Mouse (Mus musculus): ENCODE results near the gene Adamts5. TPM values are rescaled to one million over a fixed set of nuclear protein-coding genes. Genes with fewer than 3 reads are reported as not detected.

Gene Adamts5
- polyA plus RNA-seq, 1 experiment from 2014 or later: 1.6 TPM

DNA sequence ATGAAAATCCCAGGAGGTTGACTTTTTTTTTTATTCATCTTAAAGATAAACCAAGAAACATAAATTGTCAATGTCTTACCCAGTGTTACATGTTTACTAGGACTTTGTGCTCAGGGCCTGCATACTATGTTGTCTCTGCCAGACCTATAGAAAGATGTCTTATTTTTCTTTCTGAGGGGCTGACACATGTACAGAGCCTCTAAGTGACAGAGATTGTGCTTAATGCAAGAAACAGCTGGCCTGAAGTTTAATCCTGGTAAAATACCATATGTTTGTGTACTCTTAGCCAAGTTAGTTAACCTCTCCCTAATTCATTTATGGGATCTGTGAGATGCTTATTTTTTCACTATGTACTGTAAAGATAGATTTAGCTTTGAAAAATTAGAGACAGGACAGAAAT is 30.4 kb downstream of the Adamts5 start:
- H3K4me1 ChIP-seq (ENCODE audit: control insufficient read depth, insufficient read depth, low read length): no peaks in the 10 kb centered on the region
- DNase-seq: no peak
- no peaks in the 10 kb centered on the region for H3K36me3 ChIP-seq (ENCODE audit: control insufficient read depth, insufficient read depth, low read length)
- H3K27me3 ChIP-seq (ENCODE audit: control insufficient read depth, insufficient read depth, low read length): no peaks in the 10 kb centered on the region
- H3K9ac ChIP-seq (replicated peaks; ENCODE audit: low read length): no peak overlapping the region
- no peak overlapping the region for H3K4me2 ChIP-seq (ENCODE audit: low read length)
- no peaks in the 10 kb centered on the region for H3K9me3 ChIP-seq (ENCODE audit: control insufficient read depth, low read length)
- H3K27ac ChIP-seq (replicated peaks; ENCODE audit: low read depth, low read length): no peak overlapping the region
- ATAC-seq (ENCODE audit: low FRiP score, low TSS enrichment): no peak
- no peak overlapping the region for H3K4me3 ChIP-seq (replicated peaks; ENCODE audit: low read depth, low read length)

DNA sequence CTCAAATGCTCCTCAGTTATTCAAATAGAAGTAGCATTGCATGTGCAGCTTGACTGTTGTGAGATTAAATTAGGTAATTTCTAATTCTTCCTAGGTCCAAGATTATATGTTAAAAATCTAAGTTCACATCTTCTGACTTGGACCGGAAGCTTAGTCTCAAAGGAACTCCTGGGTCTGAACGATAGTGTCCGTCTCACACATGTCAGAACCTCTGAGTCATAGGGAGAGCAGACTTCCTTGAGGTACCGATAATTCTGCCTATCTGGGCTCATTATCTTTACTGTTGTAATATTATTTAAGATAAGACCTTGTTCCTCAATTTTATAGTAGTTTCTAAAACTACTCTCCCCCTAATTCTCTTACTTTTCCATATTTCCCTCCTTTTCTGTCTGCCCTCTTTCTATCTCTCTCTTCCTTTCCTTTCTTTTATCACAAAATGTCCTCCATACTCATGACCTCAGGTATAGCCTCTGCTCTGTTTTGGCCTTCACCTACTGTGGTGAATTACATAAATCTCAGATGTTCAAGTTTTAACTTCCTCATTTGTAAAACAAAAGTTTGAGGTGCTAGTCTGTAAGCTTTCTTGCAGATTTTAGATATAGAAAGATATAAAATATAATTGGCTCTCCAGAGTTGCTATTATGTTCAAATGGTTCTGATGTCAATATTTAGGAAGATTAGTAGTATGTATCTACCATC is 36.8 kb downstream of the Adamts5 start:
- H3K27me3 ChIP-seq (ENCODE audit: control insufficient read depth, insufficient read depth, low read length): no peaks in the 10 kb centered on the region
- ATAC-seq (ENCODE audit: low FRiP score, low TSS enrichment) (no peak), DNase-seq (no peak)
- H3K36me3 ChIP-seq (ENCODE audit: control insufficient read depth, insufficient read depth, low read length): no peaks in the 10 kb centered on the region
- H3K9me3 ChIP-seq (ENCODE audit: control insufficient read depth, low read length): no peaks in the 10 kb centered on the region
- H3K4me1 ChIP-seq (ENCODE audit: control insufficient read depth, insufficient read depth, low read length): no peaks in the 10 kb centered on the region
- no peak overlapping the region for H3K4me2 ChIP-seq (ENCODE audit: low read length)
- H3K4me3 ChIP-seq (replicated peaks; ENCODE audit: low read depth, low read length): no peak overlapping the region
- no peak overlapping the region for H3K9ac ChIP-seq (replicated peaks; ENCODE audit: low read length)
- 98% methylated on average over 4 of the region's 4 CpGs for WGBS
- H3K27ac ChIP-seq (replicated peaks; ENCODE audit: low read depth, low read length): no peak overlapping the region

DNA sequence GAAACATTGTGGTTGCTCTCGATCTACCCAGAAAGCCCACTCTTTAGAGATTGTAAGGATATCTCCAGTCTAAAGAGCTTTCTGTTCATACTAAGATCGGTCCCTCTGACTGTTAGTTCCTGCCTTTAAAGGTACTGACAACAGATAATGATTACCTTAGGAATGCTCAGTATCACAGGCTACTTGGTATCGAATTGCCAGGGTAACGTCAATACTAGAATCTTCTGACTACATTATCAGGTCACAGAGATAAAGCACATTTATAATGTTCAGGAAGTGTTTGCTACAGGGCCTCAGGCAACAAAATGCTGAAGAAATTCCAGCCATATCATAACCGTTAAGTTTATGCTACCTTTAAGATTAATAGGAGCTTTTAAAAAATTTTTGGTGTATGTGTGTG is 47.1 kb downstream of the Adamts5 start:
- DNase-seq: no peak
- no peak overlapping the region for H3K4me2 ChIP-seq (ENCODE audit: low read length)
- no peaks in the 10 kb centered on the region for H3K9me3 ChIP-seq (ENCODE audit: control insufficient read depth, low read length)
- H3K27ac ChIP-seq (replicated peaks; ENCODE audit: low read depth, low read length): no peak overlapping the region
- WGBS: 95% methylated on average over 5 of the region's 5 CpGs
- ATAC-seq (ENCODE audit: low FRiP score, low TSS enrichment): no peak
- no peaks in the 10 kb centered on the region for H3K27me3 ChIP-seq (ENCODE audit: control insufficient read depth, insufficient read depth, low read length)
- H3K9ac ChIP-seq (replicated peaks; ENCODE audit: low read length): no peak overlapping the region
- no peaks in the 10 kb centered on the region for H3K36me3 ChIP-seq (ENCODE audit: control insufficient read depth, insufficient read depth, low read length)
- no peak overlapping the region for H3K4me3 ChIP-seq (replicated peaks; ENCODE audit: low read depth, low read length)
- H3K4me1 ChIP-seq (ENCODE audit: control insufficient read depth, insufficient read depth, low read length): no peaks in the 10 kb centered on the region

DNA sequence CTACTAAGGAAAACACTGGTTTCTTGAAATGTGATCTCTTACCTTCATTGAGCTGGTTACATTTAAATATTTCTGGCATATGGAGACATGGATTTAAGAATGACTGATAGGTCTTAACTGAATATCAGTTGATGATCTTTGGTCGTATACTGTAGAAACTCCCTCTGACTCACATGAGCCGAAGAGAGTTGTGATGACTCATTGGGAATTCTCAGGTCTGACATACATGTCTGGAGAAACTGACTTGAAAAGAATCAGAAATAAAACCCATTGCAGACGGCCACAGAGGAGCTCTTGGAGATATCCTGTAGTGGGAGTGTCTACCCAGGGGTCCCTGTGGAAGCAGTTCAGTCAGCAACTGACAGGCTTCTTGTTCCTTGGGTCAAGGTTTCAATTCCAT is 74.6 kb downstream of the Adamts5 start:
- no peaks in the 10 kb centered on the region for H3K9me3 ChIP-seq (ENCODE audit: control insufficient read depth, low read length)
- H3K9ac ChIP-seq (replicated peaks; ENCODE audit: low read length): no peak overlapping the region
- H3K4me3 ChIP-seq (replicated peaks; ENCODE audit: low read depth, low read length): no peak overlapping the region
- DNase-seq (no peak), ATAC-seq (ENCODE audit: low FRiP score, low TSS enrichment) (no peak)
- H3K36me3 ChIP-seq (ENCODE audit: control insufficient read depth, insufficient read depth, low read length): no peaks in the 10 kb centered on the region
- no peaks in the 10 kb centered on the region for H3K4me1 ChIP-seq (ENCODE audit: control insufficient read depth, insufficient read depth, low read length)
- H3K27ac ChIP-seq (replicated peaks; ENCODE audit: low read depth, low read length): no peak overlapping the region
- H3K27me3 ChIP-seq (ENCODE audit: control insufficient read depth, insufficient read depth, low read length): no peaks in the 10 kb centered on the region
- H3K4me2 ChIP-seq (ENCODE audit: low read length): no peak overlapping the region
- 79% methylated on average over 3 of the region's 3 CpGs for WGBS

DNA sequence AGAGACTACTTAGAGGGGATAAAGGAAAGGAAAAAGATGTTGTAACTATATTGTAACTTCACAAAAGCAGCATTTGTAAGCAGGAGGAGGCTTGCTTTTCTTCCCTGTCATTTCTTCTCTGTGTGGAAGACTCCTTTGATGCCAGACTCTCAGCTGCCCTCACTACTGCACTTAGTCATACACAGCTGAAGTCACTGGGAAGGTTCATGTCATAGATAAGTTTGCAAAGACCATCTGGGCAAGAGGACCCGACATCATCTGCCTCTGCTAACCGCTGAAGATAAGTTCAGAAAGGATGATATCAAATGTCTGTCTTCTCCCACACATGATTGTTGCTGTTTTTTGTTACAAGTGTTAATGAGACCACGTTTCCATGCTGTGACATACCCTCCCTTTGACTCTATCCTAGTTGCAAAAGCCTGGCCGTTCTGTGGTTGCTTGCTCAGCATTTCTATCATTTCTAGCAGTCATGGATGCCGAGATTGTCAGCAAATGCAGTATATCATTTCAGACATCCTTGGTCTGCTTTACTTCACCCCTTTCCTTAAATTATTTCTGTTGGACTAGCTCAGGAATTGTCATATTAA is 79.2 kb downstream of the Adamts5 start:
- H3K4me3 ChIP-seq (replicated peaks; ENCODE audit: low read depth, low read length): no peak overlapping the region
- 83% methylated on average over 5 of the region's 5 CpGs for WGBS

DNA sequence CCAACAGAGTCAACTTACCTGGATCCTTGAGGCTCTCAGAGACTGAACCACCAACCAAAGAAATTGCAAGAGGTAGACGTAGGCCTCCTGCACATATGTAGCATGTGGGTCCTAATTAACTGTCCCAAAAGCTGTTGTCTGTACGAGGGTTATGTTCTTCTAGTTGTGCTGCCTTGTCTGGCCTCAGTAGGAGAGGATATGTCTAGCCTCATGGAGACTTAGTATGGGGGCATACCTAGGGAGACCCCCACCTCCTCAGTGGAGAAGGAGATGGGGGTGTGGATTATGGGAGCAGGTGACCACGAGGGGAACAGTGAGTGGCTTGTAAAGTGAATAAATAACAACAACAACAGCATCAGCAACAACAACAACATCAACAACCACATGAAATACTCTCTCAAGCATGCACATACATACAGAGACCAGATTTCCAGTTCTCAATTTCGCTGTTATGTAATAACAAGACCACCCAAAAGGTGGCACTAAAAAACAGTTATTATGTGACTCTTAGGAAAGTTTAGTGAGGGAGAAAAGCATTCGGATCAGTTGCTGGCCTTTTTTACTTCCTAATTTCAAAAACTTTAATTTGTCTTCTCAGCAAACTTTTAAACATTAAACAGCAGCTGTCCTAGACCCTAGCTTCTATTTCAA is 81.7 kb downstream of the Adamts5 start:
- H3K4me2 ChIP-seq (ENCODE audit: low read length): no peak overlapping the region
- DNase-seq: peak; percentile 80
- no peak overlapping the region for H3K9ac ChIP-seq (replicated peaks; ENCODE audit: low read length)
- no peak overlapping the region for H3K4me3 ChIP-seq (replicated peaks; ENCODE audit: low read depth, low read length)
- H3K27me3 ChIP-seq (ENCODE audit: control insufficient read depth, insufficient read depth, low read length): no peaks in the 10 kb centered on the region
- 63% methylated on average over 5 of the region's 5 CpGs for WGBS
- H3K27ac ChIP-seq (replicated peaks; ENCODE audit: low read depth, low read length): no peak overlapping the region
- H3K9me3 ChIP-seq (ENCODE audit: control insufficient read depth, low read length): no peaks in the 10 kb centered on the region
- H3K36me3 ChIP-seq (ENCODE audit: control insufficient read depth, insufficient read depth, low read length): no peaks in the 10 kb centered on the region
- ATAC-seq (ENCODE audit: low FRiP score, low TSS enrichment): peak; percentile 13; the same call in 1 of the 2 replicates
- H3K4me1 ChIP-seq (ENCODE audit: control insufficient read depth, insufficient read depth, low read length): no peaks in the 10 kb centered on the region

More for the DNA sequence above, 79.2 kb downstream of the Adamts5 start:
- no peaks in the 10 kb centered on the region for H3K4me1 ChIP-seq (ENCODE audit: control insufficient read depth, insufficient read depth, low read length)
- H3K9me3 ChIP-seq (ENCODE audit: control insufficient read depth, low read length): no peaks in the 10 kb centered on the region
- no peaks in the 10 kb centered on the region for H3K36me3 ChIP-seq (ENCODE audit: control insufficient read depth, insufficient read depth, low read length)
- H3K9ac ChIP-seq (replicated peaks; ENCODE audit: low read length): no peak overlapping the region
- no peak overlapping the region for H3K27ac ChIP-seq (replicated peaks; ENCODE audit: low read depth, low read length)
- ATAC-seq (ENCODE audit: low FRiP score, low TSS enrichment): no peak
- no peak overlapping the region for H3K4me2 ChIP-seq (ENCODE audit: low read length)
- DNase-seq: no peak
- H3K27me3 ChIP-seq (ENCODE audit: control insufficient read depth, insufficient read depth, low read length): no peaks in the 10 kb centered on the region

DNA sequence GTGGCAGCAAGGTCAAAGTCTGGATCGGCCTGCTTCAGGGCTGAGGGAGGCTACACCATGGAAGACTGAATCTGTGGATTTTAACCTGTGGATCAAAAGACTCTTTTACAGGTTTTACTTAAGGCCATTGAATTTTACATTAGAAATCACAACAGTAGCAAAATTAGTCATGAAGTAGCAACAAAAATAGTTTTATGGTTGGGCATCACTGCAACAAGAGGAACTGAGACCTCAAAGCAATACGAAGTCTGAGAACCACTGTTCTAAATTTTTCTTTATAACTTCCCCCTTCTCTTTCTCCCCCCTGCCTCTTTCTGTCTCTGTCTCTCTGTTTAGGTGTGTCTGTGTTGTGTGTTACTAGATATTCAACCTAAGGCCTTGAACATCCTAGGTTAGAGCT is 87.5 kb downstream of the Adamts5 start:
- no peak overlapping the region for H3K4me3 ChIP-seq (replicated peaks; ENCODE audit: low read depth, low read length)
- H3K4me1 ChIP-seq (ENCODE audit: control insufficient read depth, insufficient read depth, low read length): no peaks in the 10 kb centered on the region
- no peak for ATAC-seq (ENCODE audit: low FRiP score, low TSS enrichment)
- H3K36me3 ChIP-seq (ENCODE audit: control insufficient read depth, insufficient read depth, low read length): no peaks in the 10 kb centered on the region
- no peak overlapping the region for H3K9ac ChIP-seq (replicated peaks; ENCODE audit: low read length)
- H3K9me3 ChIP-seq (ENCODE audit: control insufficient read depth, low read length): no peaks in the 10 kb centered on the region
- 88% methylated on average over 2 of the region's 2 CpGs for WGBS
- DNase-seq: no peak
- no peak overlapping the region for H3K4me2 ChIP-seq (ENCODE audit: low read length)
- no peak overlapping the region for H3K27ac ChIP-seq (replicated peaks; ENCODE audit: low read depth, low read length)
- H3K27me3 ChIP-seq (ENCODE audit: control insufficient read depth, insufficient read depth, low read length): no peaks in the 10 kb centered on the region

DNA sequence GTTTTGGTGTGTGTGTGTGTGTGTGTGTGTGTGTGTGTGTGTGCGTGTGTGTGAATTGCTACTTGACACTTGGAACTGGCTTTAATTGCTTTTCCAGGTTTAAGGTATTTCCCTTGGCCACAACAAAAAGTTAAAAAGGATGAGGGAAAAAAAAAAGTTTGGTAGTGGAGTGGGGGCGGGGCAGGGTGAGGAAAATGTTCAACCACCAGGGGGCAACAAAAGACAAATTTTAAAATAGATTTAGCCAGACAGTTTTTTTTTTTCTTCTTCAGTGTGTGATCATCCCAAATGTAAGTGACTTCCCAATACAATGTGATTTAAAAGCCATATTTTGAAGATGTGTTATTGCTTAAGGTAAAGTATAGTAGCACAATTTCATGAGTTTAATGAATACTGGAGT is 94.0 kb downstream of the Adamts5 start:
- H3K4me2 ChIP-seq (ENCODE audit: low read length): peak overlapping the region; percentile 4; the same call in 1 of the 2 replicates
- no peaks in the 10 kb centered on the region for H3K4me1 ChIP-seq (ENCODE audit: control insufficient read depth, insufficient read depth, low read length)
- no peak overlapping the region for H3K9ac ChIP-seq (replicated peaks; ENCODE audit: low read length)
- DNase-seq (peak; percentile 83), ATAC-seq (ENCODE audit: low FRiP score, low TSS enrichment) (no peak)
- no peaks in the 10 kb centered on the region for H3K36me3 ChIP-seq (ENCODE audit: control insufficient read depth, insufficient read depth, low read length)
- WGBS: 14% methylated on average over 2 of the region's 2 CpGs
- no peaks in the 10 kb centered on the region for H3K9me3 ChIP-seq (ENCODE audit: control insufficient read depth, low read length)
- no peak overlapping the region for H3K4me3 ChIP-seq (replicated peaks; ENCODE audit: low read depth, low read length)
- no peak overlapping the region for H3K27ac ChIP-seq (replicated peaks; ENCODE audit: low read depth, low read length)
- H3K27me3 ChIP-seq (ENCODE audit: control insufficient read depth, insufficient read depth, low read length): peaks cover 13% of the 10 kb centered on the region

DNA sequence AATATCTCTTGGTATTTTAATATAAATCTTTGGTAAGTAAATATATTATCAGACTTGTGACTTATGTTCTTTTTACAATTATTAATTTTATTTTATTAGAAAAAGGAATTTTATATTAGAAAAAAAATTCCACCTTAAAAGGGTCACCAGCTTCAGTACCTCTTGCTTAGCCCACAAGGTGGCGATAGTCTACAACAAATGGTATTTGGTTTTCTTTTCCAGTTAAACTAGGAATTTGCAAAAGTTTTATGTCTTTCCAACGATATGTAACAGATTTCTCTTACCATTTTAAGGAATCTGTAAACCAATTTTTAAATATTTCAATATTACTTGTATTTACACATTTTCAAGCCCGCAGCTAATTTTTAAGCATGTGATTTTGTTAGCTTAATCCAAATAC is 94.6 kb downstream of the Adamts5 start:
- peaks cover 13% of the 10 kb centered on the region for H3K27me3 ChIP-seq (ENCODE audit: control insufficient read depth, insufficient read depth, low read length)
- WGBS: 23% methylated on average over 3 of the region's 3 CpGs
- H3K9ac ChIP-seq (replicated peaks; ENCODE audit: low read length): no peak overlapping the region
- no peaks in the 10 kb centered on the region for H3K4me1 ChIP-seq (ENCODE audit: control insufficient read depth, insufficient read depth, low read length)
- no peak overlapping the region for H3K4me3 ChIP-seq (replicated peaks; ENCODE audit: low read depth, low read length)
- no peak overlapping the region for H3K27ac ChIP-seq (replicated peaks; ENCODE audit: low read depth, low read length)
- no peak overlapping the region; the same call in 1 of the 2 replicates for H3K4me2 ChIP-seq (ENCODE audit: low read length)
- DNase-seq: peak; percentile 92
- no peaks in the 10 kb centered on the region for H3K36me3 ChIP-seq (ENCODE audit: control insufficient read depth, insufficient read depth, low read length)
- no peak for ATAC-seq (ENCODE audit: low FRiP score, low TSS enrichment)
- no peaks in the 10 kb centered on the region for H3K9me3 ChIP-seq (ENCODE audit: control insufficient read depth, low read length)

Measured in midbrain, embryonic 14.5 days (tissue).